Mouse (Mus musculus): Measurements from ENCODE around the gene Npb.

- TF ChIP-seq CTCF (IDR thresholded peaks at IDR 0.05; ENCODE audit: low read depth, low read length), result no peak
- no peak for TF ChIP-seq GATA1 (IDR thresholded peaks at IDR 0.05; ENCODE audit: borderline replicate concordance, low read length)
- TF ChIP-seq TAL1 (conservative IDR thresholded peaks at IDR 0.05; ENCODE audit: low read depth, low read length), result no peak
- no peak for TF ChIP-seq GATA2 (IDR thresholded peaks at IDR 0.05; ENCODE audit: borderline replicate concordance, low read depth, low read length)
These were observed 21.6 kb downstream of the Npb start for GRCm38 (mm10) chr11:120629911-120630310.
